ENCODE assay signal across 22 mouse cellular contexts in genomic region chr2:156773470-156773869, GRCm38 (mm10). TPM values are rescaled to one million over a fixed set of nuclear protein-coding genes. Genes with fewer than 3 reads are reported as not detected.
"Had no signal": no experiment of that assay in that cellular context is flagged by ENCODE, and none has a peak within 500 bp of the region (broad histone marks: within the 10 kb centered on the region; RNA-seq: fewer than 3 reads in every experiment).

No protein-coding gene starts in this region.

- H3K4me3 ChIP-seq: kidney, embryonic 15.5 days; left cerebral cortex, adult 2 months; limb, embryonic 12.5 days; limb, embryonic 15.5 days; liver, embryonic 13.5 days had no signal

- DNase-seq: kidney, adult 11 months; kidney, adult 8-10 months; kidney, postnatal 10 days; kidney, postnatal 36 days; layer of hippocampus, postnatal 36 days; left cerebral cortex, postnatal 4 days; liver, embryonic 13.5 days; lung, adult 2 months; lung, postnatal 14 days; lung, postnatal 4 days; midbrain, embryonic 14.5 days; right cerebral cortex, postnatal 4 days; thymus, adult 2 months; thymus, postnatal 14 days; thymus, postnatal 4 days had no signal

- H3K4me2 ChIP-seq: limb, embryonic 15.5 days; liver, embryonic 13.5 days; midbrain, embryonic 11.5 days had no signal

- H3K9me3 ChIP-seq: kidney, embryonic 15.5 days; limb, embryonic 12.5 days; limb, embryonic 15.5 days; liver, embryonic 13.5 days had no signal

- H3K27me3 ChIP-seq: limb, embryonic 15.5 days had no signal

- H3K9ac ChIP-seq: kidney, embryonic 15.5 days; limb, embryonic 12.5 days; limb, embryonic 15.5 days; liver, embryonic 13.5 days had no signal

- H3K36me3 ChIP-seq: kidney, embryonic 15.5 days; limb, embryonic 12.5 days; limb, embryonic 15.5 days; liver, embryonic 13.5 days had no signal

- H3K27ac ChIP-seq: left cerebral cortex, adult 2 months; limb, embryonic 12.5 days; liver, embryonic 13.5 days had no signal

RNA-seq across cellular contexts. Expression of gene Myl9, which starts 1.8 kb away (rescaled TPM):
- total RNA-seq: megakaryocyte progenitor cell, adult 5-6 weeks; megakaryocyte-erythroid progenitor cell, adult 5-6 weeks had no signal
